Mouse (Mus musculus): ENCODE results near the gene Rbm38.

The Rbm38 gene

DNA sequence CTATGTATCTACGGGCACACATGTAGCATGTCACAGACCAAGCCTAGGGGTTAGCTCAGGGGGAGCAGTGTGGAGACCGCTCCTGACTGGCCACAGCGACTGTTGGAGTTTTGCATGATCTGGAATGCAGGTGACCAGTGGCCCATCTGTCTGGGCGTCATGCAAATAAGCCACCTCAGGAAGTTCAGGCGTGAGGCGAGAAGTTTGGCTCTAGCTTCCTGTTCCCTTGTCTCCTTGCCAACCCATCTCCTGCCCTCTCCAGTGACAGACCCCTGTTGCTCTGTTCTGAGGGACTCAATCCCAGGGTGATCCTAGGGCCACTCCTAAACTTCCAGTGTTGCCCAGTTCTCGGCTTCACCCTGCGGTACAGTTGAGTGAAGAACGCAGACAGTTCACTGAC is 40.2 kb downstream of the Rbm38 start:
- DNase-seq (ENCODE audit: low spot score), result no peak

DNA sequence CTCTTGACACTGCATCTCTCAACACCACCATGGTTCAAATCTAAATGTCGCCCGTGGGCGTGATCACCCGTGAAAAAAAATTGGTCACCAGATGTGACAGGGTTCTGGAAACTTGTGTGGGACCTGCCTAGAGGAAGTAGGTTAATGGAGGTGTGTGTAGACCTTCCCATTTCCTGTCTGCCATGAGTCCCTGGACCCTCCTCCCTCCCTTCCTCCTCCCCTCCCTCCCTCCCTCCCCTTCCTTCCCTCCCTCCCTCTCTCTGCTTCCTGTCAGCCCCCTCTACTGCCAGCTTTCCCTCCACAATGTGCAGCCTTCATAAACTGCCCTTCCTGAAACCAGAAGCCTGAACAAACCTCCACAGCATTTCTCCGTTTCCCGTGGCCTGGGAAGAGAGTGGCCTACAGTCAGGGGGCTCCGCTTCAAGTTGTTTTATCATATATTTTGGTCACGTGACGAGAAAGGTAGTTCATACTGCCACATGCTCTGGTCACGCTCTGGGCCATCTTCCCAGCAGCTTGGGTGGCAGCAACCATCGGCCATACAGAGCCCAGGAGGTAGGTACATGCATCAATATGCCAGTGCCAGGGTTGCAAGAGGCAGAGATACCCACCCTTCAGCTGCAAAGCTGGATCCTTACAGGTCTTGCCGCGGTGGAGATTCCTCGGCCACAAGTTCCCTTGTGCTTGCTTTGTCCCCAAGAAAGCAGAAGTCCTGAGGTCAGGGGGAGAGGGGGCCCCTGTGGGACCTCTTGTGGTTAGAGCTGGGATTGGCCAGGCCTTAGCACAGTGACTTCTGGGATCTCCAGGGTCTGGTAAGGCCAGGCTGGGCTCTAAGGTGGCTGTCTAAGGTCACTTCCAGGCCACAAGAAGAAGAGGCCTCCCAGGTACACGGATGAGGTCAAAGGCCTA is 41.4 kb downstream of the Rbm38 start:
- no peak for DNase-seq (ENCODE audit: low spot score)

DNA sequence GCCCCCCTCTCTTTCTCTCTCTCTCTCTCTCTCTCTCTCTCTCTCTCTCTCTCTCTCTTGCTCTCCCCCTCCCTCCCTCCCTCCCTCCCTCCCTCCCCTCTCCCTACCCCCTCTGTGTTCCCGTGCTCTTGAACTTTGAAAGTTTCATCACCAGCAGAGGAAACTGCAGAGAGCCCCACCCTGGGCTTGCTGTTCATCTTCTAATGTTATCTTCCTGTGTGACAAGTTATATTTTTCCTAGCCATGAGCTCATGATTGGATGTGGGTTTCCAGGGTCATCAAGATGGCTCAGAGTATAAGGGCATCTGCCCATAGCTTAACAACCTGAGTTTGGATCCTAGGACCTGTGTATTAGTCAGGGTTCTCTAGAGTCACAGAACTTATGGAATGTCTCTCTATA is 42.9 kb downstream of the Rbm38 start:
- DNase-seq (ENCODE audit: low spot score), result no peak

DNA sequence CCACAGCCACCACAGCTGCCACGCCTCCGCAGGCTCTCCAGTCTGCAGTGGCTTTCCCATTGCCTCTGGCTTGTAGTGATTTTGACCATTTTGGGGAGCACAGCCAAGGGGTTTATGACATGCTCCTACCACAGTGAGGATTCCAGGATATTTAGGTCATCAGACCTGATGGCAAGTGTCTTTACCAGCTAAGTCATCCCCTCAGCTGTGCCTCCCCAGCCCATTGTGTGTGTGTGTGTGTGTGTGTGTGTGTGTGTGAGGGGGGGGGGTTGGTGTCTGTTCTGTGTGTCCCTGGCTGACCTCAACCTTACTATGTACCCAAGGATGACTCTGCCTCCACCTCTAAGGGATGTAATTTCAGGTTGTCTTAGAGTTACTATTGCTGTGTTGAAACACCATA is 44.6 kb downstream of the Rbm38 start:
- no peak for DNase-seq (ENCODE audit: low spot score)

DNA sequence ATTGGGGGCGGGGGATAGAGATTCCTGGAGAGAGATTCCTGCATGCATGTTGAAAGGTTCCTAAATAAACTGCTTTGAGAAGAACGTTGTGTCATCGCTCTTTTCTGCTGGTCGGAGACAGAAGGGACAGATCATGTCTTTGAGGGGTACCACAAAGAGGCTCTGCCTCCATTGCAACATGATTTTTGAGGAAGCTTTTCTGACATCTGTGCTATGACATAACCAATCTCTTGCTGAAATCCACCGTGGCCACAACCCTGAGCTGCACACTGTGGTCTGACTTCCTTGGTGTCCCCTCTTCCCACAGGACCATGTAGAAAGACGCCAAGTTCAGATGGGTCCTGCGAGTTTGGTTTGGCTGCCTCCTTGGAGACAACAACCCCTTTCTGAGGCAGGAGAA is 52.6 kb downstream of the Rbm38 start:
- no peak for DNase-seq (ENCODE audit: low spot score)

DNA sequence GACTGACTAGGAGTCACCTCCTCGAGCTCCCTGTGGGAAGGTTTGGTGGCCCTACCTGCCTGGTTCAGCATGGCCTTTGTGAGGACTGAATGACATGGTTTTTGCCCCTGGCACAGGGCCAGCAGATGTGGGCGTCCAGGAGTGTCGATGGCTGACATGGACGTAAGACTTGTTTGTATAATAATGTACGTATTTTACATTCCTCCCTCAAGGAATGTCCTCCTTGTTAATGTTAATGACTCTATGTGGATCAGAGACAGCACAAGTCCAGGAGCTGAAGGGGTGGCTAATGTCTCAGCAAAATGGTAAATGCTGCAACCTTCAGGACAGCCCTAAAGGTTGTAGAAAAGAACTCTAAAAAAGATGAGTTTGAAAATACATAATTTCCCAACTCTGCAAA is 53.4 kb downstream of the Rbm38 start:
- no peak for DNase-seq (ENCODE audit: low spot score)

DNA sequence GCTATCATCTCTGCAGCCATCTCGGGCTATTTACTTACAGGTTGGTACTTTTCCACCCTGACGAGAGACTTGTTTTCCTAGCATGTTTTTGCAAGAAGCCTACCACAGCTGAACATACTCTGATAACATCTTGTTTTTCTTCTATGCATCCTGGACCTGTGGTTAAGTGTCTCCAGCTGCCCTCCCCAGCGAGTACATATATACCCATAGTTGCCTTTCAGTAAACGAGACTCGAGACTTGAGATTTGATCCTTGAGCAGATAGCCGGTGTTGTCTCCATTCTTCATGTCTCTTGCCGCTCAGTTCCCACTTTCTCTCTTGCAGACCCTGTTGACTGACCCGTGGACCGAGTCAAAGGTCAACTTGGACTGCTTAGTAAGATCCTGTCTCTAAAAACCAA is 56.6 kb downstream of the Rbm38 start:
- no peak for DNase-seq (ENCODE audit: low spot score)

DNA sequence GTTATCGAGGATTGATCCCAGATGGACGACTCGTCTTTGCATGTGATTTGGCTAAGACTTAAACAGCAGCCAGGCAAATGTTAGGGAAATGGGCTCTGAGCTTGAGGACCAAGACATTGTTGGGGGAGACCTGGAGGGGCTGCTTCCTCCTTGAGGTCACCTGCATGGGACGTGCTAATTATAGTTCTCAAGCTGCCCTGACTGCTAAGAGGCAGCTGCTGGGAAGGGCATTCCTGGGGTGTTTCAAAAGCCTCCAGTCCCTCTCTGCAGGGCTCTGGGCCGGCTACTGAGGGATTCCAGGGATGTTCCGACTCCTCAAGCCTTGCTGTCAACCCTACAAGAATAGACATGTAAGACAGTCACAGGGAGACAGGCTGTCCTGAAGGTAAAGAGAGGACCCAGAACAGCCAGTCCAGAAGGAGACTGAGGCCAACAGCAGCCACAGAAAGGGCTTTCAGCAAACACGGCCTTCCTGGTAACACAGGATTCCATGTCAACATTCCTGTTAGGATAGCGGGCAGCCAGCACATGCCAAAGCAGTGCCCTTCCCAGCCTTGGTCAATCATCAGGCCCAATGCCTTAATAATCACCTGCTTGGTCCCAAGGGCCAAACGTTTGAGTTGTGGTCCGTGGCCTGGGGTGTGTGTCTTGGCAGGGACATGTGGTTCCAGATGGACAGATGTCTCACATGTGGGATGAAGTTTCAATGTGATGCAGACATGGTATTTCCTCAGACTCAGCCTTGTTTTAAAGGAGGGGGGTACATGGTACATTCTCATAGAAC is 59.7 kb downstream of the Rbm38 start:
- DNase-seq (ENCODE audit: low spot score), result no peak

DNA sequence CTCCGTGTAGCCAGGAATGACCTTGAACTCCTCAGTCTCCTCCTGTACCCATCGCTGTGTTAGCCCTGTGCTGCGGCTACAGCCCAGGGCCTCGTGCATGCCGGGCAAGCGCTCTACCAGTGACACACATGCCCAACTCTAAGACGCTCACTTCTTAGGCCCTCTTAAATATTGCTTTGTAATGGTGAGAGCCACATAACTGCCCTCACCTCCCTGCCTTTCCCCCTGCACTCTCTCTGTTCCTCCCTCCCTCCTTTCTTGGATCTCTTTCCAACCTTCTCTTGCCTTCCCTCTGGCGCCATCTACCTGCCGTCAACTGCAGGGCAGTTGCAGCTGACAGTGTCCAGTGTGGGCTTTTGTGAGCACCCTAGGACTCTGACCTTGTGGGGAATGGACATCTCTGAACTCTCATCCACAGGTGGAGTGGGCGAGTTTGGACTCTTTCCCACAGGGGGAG is 60.5 kb downstream of the Rbm38 start:
- peak; percentile 69 for DNase-seq (ENCODE audit: low spot score)

DNA sequence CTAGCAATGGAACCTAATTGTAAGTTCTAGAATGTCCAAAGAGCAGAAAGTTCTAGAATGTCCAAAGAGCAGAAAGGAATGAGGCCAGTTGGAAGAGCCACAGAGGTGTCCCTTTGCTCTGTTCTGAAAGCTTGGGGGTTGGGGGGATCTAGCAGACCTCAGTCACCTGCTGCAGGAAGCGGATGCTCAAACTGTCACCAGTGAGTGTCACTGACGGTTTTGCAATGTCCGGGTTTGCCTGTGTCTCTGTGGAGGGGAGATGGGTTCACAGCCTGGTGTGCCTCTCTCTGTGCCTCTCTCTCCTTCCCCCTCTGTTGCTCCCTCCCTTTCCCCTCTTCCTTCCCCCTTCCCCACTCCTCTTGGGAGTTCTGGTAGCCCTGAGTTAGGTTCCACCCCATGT is 62.4 kb downstream of the Rbm38 start:
- DNase-seq (ENCODE audit: low spot score), result no peak

DNA sequence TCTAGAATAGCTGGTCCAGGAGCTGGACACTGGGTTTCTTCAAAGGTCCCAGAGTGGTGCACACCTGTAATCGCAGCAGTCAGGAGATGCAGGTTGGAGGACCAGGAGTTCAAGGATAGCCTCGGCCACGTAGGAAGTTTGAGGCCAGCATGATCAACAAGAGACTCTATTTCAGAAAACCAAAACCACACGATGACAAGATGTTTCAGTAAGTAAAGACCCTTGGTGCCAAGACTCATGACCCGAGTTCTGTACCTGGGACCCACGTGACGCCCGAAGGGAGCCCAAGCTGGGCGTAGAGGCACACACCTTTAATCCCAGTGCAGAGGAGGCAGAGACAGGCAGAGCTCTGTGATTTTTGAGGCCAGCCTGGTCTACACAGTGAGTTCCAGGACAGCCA is 62.8 kb downstream of the Rbm38 start:
- DNase-seq (ENCODE audit: low spot score), result no peak

DNA sequence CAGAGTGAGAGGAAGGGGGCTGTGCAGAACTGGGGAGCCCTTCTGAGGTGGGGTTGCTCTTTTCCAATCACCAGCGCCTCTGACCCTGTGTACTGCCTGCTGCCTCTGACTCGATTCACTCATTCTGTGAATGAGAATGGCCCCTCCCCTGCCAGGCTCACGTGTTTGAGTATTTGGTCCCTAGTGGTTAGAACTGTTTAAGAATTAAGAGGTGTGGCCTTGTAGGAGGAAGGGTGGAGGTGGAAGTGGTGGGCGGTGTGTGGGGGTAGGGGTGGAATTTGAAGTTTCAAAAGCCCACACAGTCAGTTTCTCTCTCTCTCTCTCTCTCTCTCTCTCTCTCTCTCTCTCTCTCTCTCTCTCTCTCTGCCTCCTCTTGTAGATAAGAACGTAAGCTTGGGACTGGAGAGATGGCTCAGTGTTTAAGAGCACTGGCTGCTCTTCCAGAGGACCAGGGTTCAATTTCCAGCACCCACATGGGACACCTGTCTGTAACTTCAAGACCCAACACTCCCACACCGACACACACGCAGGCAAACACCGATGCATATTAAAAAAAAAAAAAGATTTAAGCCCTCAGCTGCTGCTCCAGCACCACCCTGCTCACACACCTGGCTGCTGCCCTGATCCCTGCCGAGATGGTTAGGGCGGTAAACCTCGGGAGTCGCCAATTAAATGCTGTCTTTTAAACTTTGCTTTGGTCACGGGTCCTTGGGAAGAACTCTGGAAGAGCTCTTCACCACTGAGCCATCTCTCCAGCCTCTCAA is 63.6 kb downstream of the Rbm38 start:
- no peak for DNase-seq (ENCODE audit: low spot score)
